Mouse (Mus musculus): ENCODE measurements at regions not wholly inside any gene's neighbourhood (a gene's known extent, or its start where the extent isn't known, plus 50 kb on each side); places are given as distances from the start of the nearest gene placed in this dataset.

- DNase-seq: no peak
Measured at GRCm38 (mm10) chr5:126599561-126599960, 642.0 kb upstream of the Tmem132c start.

DNA sequence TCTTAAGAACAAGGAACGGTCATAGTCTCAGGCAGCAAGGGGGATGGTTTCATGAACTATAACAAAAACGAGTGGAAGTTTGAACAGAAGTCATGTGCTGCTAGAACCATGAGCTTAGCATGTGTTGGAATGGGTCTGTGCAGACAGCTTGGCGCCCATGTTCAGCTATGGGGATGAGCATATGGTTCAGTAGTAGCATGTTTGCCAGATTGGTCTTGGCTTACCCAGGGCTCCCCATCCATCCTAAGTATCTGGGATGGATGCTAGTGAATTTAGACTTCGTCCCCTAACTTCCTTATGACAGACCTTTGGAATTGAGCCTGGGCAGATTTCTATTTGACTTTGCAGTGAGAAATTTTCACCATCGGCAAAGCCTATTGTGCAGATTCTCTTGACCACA, 634.9 kb upstream of the Tmem132c start:
- DNase-seq: no peak

DNA sequence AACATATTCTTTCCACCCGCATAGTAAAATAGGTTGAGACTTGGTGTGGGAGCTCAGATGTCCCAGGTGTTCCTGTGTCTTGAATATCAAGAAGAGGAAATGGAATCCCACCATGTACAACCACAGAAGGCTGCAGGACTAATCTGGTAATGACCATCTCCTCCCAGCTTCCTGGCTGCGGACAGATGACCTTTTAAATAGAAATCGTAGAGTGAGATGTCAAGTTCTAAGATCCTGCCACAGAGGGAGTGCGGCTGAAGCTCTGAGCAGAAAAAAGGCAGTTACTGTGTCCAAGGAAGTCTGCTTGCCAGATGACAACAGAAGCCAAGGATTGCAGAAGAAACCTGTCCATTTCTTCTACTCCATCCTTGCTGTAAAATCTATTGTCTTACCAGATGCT, 629.0 kb upstream of the Tmem132c start:
- DNase-seq: no peak

GRCm38 (mm10) chr5:126622551-126622950, 619.1 kb upstream of the Tmem132c start:
- no peak for DNase-seq

DNA sequence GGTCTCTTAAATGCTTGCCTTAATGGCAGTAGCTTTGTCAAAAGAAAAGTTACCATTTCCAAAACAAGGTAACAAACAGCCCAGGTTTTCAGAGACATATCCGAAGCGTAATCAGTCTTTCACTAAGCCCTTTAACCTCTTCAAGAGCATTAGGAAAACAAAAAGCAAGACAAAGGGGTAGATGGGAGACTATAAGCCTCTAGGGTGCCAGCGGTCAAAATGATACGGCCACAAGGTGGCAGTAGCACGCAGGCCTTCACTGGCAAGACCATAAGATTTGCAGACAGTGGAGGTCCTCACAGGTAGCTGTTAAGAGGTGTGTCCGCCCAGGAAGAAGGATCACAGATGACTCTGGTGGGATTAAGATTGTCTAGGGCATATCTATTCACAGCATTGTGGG, 618.4 kb upstream of the Tmem132c start:
- peak; percentile 16 for DNase-seq

DNA sequence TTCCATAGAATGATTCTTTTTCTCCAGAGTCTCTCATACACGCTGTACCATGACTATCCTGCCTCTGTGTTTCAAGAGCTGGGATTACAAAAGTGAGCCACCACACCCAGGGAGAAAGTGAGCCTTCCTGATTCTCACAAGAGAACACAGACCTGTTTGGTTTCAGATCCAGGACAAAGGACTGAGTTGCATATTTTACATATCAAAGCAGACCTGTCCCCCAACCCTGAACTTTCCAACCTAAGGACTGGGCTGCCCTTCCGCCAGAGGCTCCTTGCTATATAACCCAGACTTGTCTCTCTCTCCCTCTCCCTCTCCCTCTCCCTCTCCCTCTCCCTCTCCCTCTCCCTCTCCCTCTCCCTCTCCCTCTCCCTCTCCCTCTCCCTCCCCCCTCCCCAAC, 611.8 kb upstream of the Tmem132c start:
- no peak for DNase-seq

DNA sequence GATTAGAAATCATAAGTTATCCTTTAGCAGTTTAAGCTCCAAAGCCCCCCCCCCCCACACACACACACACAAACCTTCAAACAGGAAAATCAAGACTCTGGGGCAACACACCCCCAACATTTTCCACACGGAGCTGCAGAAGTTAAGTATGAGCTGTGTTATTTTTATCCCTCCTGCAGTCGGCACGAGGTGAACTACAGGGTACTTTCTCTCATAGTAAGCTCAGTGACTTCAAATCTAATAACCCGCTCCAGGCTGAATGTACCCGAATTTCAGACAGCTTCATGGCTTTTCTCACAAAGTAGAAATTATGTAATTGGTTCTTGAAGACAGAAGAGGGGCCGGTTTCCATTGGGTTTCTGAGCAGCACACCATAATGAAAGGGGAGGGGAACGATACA, 591.2 kb upstream of the Tmem132c start:
- no peak for DNase-seq

GRCm38 (mm10) chr5:126651367-126651766, 590.2 kb upstream of the Tmem132c start:
- peak; percentile 56 for DNase-seq

DNA sequence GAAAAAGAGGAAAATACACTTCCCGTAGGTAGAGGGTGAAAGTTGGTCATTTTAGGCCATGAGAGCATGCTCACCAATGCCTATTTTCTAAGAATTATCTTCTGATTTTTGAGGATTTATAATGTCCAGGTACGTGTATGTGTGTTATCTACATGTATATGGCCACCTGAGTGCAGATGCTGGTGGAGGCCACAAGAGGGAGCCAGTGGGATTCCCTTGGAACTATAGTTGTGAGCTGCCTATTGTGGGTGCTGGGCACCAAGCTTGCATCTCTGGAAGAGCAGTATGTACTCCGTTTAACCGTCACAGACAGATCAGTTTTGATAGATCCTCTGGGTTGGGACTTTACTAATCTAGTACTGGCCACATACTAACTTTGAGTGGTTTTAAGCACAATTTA, 579.0 kb upstream of the Tmem132c start:
- no peak for DNase-seq

GRCm38 (mm10) chr5:126671156-126671555, 570.5 kb upstream of the Tmem132c start:
- DNase-seq: peak; percentile 21

GRCm38 (mm10) chr5:126680262-126680661, 561.3 kb upstream of the Tmem132c start:
- no peak for DNase-seq

- no peak for DNase-seq
Measured at GRCm38 (mm10) chr5:126699314-126699713, 542.3 kb upstream of the Tmem132c start.

DNA sequence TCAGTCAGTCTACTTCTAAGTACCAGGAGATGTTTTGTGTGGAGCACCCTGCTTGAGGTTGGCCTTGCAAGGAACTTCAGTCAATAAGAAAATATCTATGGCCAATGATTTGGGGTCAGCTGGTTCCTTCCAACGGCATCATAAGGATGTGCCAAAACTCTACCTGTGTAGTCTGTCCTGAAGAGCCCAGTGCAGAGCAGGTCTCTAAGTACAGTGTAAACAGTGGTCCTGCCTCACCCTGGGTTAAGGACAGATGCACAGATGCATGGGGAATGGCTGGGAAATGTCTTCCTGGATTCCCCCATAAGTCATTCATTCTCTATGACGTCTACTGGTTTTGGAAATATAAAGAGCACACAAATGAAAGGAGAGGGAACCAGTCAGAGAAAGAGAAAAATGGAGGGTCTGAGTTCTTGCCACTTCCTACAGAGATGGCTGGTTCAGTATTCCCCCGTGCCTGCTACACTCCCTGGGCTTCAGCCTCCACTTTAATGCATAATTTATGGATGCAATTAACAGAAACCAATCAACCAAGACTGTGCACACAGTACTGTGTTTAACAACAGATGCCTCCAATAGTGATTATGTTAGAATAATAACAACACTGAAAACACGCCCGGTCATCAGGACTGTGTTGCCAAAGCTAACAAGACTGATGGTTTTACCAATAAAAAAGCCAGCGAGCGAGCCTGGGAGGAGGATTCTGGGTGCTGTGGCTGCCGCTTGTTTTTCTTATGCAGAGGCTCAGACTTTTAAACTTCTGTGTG, 537.9 kb upstream of the Tmem132c start:
- DNase-seq: no peak

DNA sequence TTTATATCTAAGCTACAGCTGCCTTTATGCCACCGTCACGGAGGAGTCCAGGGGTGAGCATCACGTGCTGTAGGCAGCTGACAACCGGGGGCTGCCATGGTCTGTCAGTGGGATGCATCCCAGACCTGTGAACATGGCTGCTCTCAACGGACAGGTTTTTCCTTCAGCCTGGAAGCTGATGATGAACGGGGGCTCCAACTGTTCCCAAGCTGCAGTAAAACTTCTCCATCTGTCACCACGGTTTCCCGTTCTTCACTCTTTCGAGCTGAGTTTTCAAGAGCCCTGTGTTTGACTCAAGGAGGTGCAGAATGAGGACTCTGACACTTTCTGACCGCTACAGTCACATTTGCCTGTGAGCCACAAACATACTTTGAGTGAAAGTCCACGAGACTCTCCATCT, 535.7 kb upstream of the Tmem132c start:
- DNase-seq: no peak

DNA sequence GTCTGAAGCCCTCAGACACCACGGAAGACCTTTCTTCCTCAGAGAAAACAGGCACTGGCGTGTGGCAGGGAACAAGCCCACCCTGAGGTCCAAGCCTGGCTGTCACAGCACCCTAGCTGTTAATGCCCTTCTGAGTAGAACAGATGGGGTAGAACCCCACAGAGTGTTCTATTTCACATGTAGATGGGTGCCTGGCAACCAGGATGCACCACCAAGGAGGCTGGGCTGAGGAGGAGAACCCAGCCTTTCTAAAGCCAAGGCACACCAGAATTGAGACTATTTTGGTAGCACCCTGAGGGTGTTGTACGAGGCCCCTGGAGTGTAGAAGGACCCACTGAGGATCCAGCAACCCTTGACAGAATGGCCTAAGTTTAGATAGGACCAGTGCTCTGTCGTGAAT, 534.9 kb upstream of the Tmem132c start:
- DNase-seq: no peak

DNA sequence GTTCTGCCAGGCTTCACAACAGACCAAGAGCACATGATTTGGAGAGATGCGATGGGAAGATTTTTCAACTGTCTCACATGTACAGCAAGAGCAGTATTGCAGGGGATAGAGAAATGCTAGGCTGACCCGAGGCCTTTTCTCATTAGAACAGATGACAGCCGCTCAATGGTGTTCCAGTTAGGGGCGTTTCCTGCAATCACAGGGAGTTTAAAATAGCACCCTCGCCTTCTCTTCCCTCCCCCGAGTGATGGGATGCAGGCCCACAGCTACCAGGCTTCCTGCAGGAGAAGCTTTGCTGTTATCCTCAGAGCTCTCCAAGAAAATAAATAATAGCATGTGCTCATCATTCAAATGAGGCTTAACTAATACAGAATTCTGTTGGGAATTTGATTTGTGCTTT, 526.9 kb upstream of the Tmem132c start:
- no peak for DNase-seq

- no peak for DNase-seq
Measured at GRCm38 (mm10) chr5:126718421-126718820, 523.2 kb upstream of the Tmem132c start.

- DNase-seq: no peak
Measured at GRCm38 (mm10) chr5:126721300-126721699, 520.3 kb upstream of the Tmem132c start.

DNA sequence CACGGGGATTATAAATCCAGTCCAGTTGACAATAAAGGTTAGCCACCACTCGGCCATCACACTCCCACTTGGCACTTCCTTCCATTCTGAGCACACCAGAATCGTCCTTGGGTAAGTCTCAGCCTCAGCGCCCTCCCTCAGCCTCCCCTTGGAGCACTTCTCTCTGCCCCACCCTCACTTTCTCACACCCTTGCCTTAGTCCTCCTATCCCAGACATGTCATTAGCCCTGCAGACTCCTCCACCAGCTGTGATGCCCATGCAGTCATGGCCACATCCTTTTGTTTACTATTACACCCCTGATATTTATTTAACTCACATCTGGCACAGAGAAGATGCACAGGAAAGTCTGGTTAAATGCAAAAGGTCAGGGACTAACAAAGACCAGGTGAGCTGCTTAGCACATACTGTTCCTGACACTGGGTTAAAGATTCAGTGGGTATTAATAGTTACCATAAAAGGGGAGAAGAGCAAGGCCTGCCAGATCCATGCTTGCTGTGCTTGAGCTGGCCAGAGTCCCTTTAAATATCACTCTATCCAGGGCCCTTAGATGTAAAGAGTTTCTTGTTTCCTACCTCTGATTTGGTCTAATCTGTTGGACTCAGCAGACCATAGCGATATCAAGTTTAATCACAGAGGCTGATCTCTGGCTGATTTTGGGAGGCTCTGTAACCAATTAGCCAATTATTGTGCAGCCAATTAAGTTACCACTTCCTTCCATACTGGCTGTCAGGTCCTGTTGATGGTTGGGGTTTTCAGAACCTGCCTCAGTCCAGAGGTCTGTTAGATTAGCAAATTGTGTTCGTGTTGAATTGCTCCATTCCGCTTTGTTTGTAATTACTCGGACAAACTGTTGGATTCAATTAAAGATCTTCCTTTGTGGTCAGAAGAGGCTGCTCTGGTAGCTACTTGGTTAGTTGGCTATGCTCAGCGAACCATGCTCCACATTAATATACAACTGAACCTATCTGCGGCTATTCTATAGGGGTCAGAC, 518.0 kb upstream of the Tmem132c start:
- no peak for DNase-seq

- DNase-seq: no peak
Measured at GRCm38 (mm10) chr5:126724329-126724728, 517.3 kb upstream of the Tmem132c start.

DNA sequence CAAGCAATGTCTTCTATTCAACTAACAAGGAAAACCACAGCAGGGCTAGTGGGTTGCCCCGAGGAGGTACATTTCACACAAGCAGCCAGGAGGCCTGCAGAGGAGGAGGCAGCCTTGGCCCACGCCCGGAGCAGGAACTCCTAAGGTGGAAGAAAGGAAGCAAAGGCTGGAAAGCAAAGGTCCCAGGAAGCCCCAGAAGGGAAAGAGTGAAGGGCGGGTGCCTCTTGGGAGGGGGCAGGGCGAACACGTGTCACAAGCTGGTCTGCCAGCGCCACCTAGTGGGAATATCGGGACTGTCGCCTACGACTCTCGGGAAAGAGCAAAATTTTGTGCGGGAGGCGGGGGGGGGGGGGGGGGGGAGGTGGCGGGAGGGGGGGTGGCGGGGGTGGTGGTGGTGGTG, 508.1 kb upstream of the Tmem132c start:
- peak; percentile 68 for DNase-seq

DNA sequence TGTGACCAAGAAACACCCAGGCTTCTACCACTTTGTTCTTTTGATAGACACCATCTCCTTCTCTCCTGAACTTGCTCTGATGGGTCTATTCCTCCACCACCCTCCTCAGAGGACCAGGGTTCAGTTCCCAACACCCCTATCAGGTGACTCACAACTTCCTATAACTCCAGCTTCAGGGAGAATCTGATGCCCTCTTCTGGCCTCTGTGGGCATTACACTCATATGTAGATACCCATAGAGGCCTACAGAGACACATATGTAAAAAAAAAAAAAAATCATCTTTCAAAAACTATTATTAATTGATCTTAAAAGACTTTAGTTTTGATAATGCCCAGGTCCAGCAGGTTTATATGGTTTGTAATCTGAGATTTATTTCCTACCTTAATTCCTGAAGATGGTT, 505.9 kb upstream of the Tmem132c start:
- DNase-seq: no peak

DNA sequence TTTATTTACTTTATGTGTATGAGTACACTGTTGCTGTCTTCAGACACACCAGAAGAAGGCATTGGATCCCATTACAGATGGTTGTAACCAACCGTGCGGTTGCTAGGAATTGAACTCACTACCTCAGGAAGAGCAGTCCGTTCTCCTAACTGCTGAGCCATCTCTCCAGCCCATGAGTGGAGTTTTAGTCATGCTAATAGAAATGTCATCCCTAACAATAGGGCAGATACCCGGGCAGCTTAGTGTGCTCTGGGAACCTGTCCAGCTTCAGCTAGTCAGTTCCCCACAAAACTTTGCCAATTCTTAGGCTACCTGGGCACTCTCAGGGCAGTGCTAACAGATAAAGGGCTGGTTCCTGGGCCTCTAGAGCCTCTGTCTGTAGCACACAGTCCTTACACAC, 503.9 kb upstream of the Tmem132c start:
- DNase-seq: no peak

- no peak for DNase-seq
Measured at GRCm38 (mm10) chr5:126740861-126741410, 500.7 kb upstream of the Tmem132c start.
